Mouse (Mus musculus) embryonic facial prominence, embryonic 15.5 days (tissue): ENCODE measurements around the gene Rbfox3. TPM values are rescaled to one million over a fixed set of nuclear protein-coding genes. Genes with fewer than 3 reads are reported as not detected.

Source experiments
- ATAC-seq: fragments of 200-750 bp; cut with Nextera tagmentation; 2 replicates; pipeline ENCODE4 v1.8.0; 2017; ENCODE audit warnings: low read depth, moderate TSS enrichment; ENCODE audit not compliant: insufficient number of reproducible peaks, low FRiP score, low TSS enrichment
- H3K27ac ChIP-seq: fragments of 300-500 bp; sonication (generic); replicated peaks from 2 replicates; pipeline ENCODE4 v1.5.1; 2015; ENCODE audit warnings: mild to moderate bottlenecking, inconsistent platforms
- H3K27me3 ChIP-seq: fragments of 300-500 bp; sonication (generic); 2 replicates; pipeline ENCODE4 v1.6.1; 2015; ENCODE audit warnings: inconsistent platforms
- H3K36me3 ChIP-seq: fragments of 300-500 bp; sonication (generic); 2 replicates; pipeline ENCODE4 v1.6.1; 2015; ENCODE audit warnings: mild to moderate bottlenecking, inconsistent platforms
- H3K4me1 ChIP-seq: fragments of 300-500 bp; sonication (generic); 2 replicates; pipeline ENCODE4 v1.6.1; 2015; ENCODE audit warnings: inconsistent platforms
- H3K4me2 ChIP-seq: fragments of 300-500 bp; sonication (generic); replicated peaks from 2 replicates; pipeline ENCODE4 v1.6.1; 2015; ENCODE audit warnings: mild to moderate bottlenecking, inconsistent platforms
- H3K4me3 ChIP-seq: fragments of 300-500 bp; sonication (generic); replicated peaks from 2 replicates; pipeline ENCODE4 v1.5.1; 2015; ENCODE audit warnings: mild to moderate bottlenecking, inconsistent platforms
- H3K9ac ChIP-seq: fragments of 300-500 bp; sonication (generic); 2 replicates; pipeline ENCODE4 v1.6.1; 2015; ENCODE audit warnings: inconsistent platforms
- H3K9me3 ChIP-seq: fragments of 300-500 bp; sonication (generic); replicated peaks from 2 replicates; pipeline ENCODE4 v1.6.1; 2016; ENCODE audit warnings: inconsistent platforms
- WGBS: fragments of 180-500 bp; shearing (Covaris S2); methylation state at CpG from one replicate; pipeline ENCODE4 v1.1.7; 2015; 5-methylcytosine and 5-hydroxymethylcytosine counted together
- polyA plus RNA-seq: library from polyadenylated mRNA; unstranded; fragments of >200 nt; fragmentation: Nextera tagmentation; extraction: Ambion mirVana; gene quantifications from 2 replicates; pipeline ENCODE4 v1.2.1, GENCODE M21; 2015

Gene Rbfox3
- polyA plus RNA-seq, 1 experiment from 2014 or later: 0.55 TPM

- no peak for ATAC-seq
- Histone ChIP-seq H3K9me3 (no peaks in the 10 kb centered on the region), H3K36me3 (no peaks in the 10 kb centered on the region), H3K27ac (no peak overlapping the region), H3K9ac (no peak overlapping the region), H3K4me1 (no peaks in the 10 kb centered on the region), H3K27me3 (peaks cover 19% of the 10 kb centered on the region; the same call in 1 of the 2 replicates), H3K4me2 (no peak overlapping the region), H3K4me3 (no peak overlapping the region)
- 38% methylated on average over 4 of the region's 4 CpGs for WGBS
These were observed 330.4 kb downstream of the Rbfox3 start for GRCm38 (mm10) chr11:118581019-118581418.

GRCm38 (mm10) chr11:118579622-118580021, 331.8 kb downstream of the Rbfox3 start:
- 76% methylated on average over 8 of the region's 8 CpGs for WGBS
- Histone ChIP-seq H3K9me3 (no peaks in the 10 kb centered on the region), H3K4me3 (no peak overlapping the region), H3K36me3 (no peaks in the 10 kb centered on the region), H3K4me1 (no peaks in the 10 kb centered on the region), H3K9ac (no peak overlapping the region), H3K4me2 (no peak overlapping the region), H3K27ac (no peak overlapping the region), H3K27me3 (peaks cover 30% of the 10 kb centered on the region)
- no peak for ATAC-seq

GRCm38 (mm10) chr11:118577271-118577670, 334.1 kb downstream of the Rbfox3 start:
- Histone ChIP-seq H3K27me3 (peaks cover 52% of the 10 kb centered on the region), H3K36me3 (no peaks in the 10 kb centered on the region), H3K9me3 (no peaks in the 10 kb centered on the region), H3K4me3 (no peak overlapping the region), H3K27ac (no peak overlapping the region), H3K4me1 (no peaks in the 10 kb centered on the region), H3K9ac (no peak overlapping the region), H3K4me2 (no peak overlapping the region)
- WGBS: 63% methylated on average over 15 of the region's 15 CpGs
- no peak for ATAC-seq

GRCm38 (mm10) chr11:118576611-118577010, 334.8 kb downstream of the Rbfox3 start:
- ATAC-seq: no peak
- WGBS: 52% methylated on average over 8 of the region's 8 CpGs
- no peak overlapping the region for H3K9ac ChIP-seq
- H3K27me3 ChIP-seq: peaks cover 56% of the 10 kb centered on the region
- H3K4me3 ChIP-seq: no peak overlapping the region
- H3K4me2 ChIP-seq: no peak overlapping the region
- H3K27ac ChIP-seq: no peak overlapping the region
- no peaks in the 10 kb centered on the region for H3K9me3 ChIP-seq
- no peaks in the 10 kb centered on the region for H3K4me1 ChIP-seq
- no peaks in the 10 kb centered on the region for H3K36me3 ChIP-seq

- WGBS: 77% methylated on average over 5 of the region's 5 CpGs
- no peak overlapping the region for H3K27ac ChIP-seq
- H3K4me1 ChIP-seq: peaks cover 6% of the 10 kb centered on the region
- no peak for ATAC-seq
- no peaks in the 10 kb centered on the region for H3K36me3 ChIP-seq
- H3K27me3 ChIP-seq: peaks cover 78% of the 10 kb centered on the region
- H3K4me2 ChIP-seq: no peak overlapping the region
- no peak overlapping the region for H3K4me3 ChIP-seq
- H3K9ac ChIP-seq: no peak overlapping the region; the same call in 1 of the 2 replicates
- no peaks in the 10 kb centered on the region for H3K9me3 ChIP-seq
These were observed 337.0 kb downstream of the Rbfox3 start for GRCm38 (mm10) chr11:118574418-118574817.

- Histone ChIP-seq H3K4me3 (no peak overlapping the region), H3K9ac (no peak overlapping the region), H3K4me2 (no peak overlapping the region), H3K36me3 (no peaks in the 10 kb centered on the region), H3K4me1 (peaks cover 13% of the 10 kb centered on the region), H3K27me3 (peaks cover 86% of the 10 kb centered on the region), H3K9me3 (no peaks in the 10 kb centered on the region), H3K27ac (no peak overlapping the region)
- ATAC-seq: no peak
- WGBS: 0% methylated on average over 3 of the region's 3 CpGs
These were observed 337.8 kb downstream of the Rbfox3 start for GRCm38 (mm10) chr11:118573569-118573968.

- 64% methylated on average over 7 of the region's 7 CpGs for WGBS
- Histone ChIP-seq H3K9ac (no peak overlapping the region), H3K4me3 (no peak overlapping the region), H3K9me3 (no peaks in the 10 kb centered on the region), H3K4me1 (peaks cover 13% of the 10 kb centered on the region), H3K27ac (no peak overlapping the region), H3K36me3 (no peaks in the 10 kb centered on the region), H3K27me3 (peaks cover 88% of the 10 kb centered on the region), H3K4me2 (no peak overlapping the region)
- ATAC-seq: no peak
These were observed 338.4 kb downstream of the Rbfox3 start for GRCm38 (mm10) chr11:118573000-118573399.

- no peak overlapping the region for H3K9ac ChIP-seq
These were observed 341.2 kb downstream of the Rbfox3 start for GRCm38 (mm10) chr11:118570164-118570563.

GRCm38 (mm10) chr11:118569571-118570062, 341.8 kb downstream of the Rbfox3 start:
- H3K4me2 ChIP-seq: peak overlapping the region; percentile 40
- ATAC-seq: no peak
- H3K4me3 ChIP-seq: peak overlapping the region; percentile 25
- no peak overlapping the region for H3K27ac ChIP-seq
- peaks cover 87% of the 10 kb centered on the region for H3K27me3 ChIP-seq
- peaks cover 13% of the 10 kb centered on the region for H3K4me1 ChIP-seq
- H3K9ac ChIP-seq: no peak overlapping the region
- H3K9me3 ChIP-seq: no peaks in the 10 kb centered on the region
- no peaks in the 10 kb centered on the region for H3K36me3 ChIP-seq
- under 1% methylated on average over 44 of the region's 51 CpGs for WGBS

More at GRCm38 (mm10) chr11:118570164-118570563, 341.2 kb downstream of the Rbfox3 start:
- Histone ChIP-seq H3K36me3 (no peaks in the 10 kb centered on the region), H3K4me3 (peak overlapping the region; percentile 25), H3K4me2 (peak overlapping the region; percentile 40), H3K27ac (no peak overlapping the region), H3K4me1 (peaks cover 13% of the 10 kb centered on the region), H3K9me3 (no peaks in the 10 kb centered on the region), H3K27me3 (peaks cover 87% of the 10 kb centered on the region)
- 1% methylated on average over 27 of the region's 27 CpGs for WGBS
- ATAC-seq: no peak

- Histone ChIP-seq H3K4me2 (no peak overlapping the region), H3K27ac (no peak overlapping the region), H3K27me3 (peaks cover 52% of the 10 kb centered on the region), H3K4me3 (no peak overlapping the region), H3K9ac (no peak overlapping the region), H3K36me3 (no peaks in the 10 kb centered on the region), H3K9me3 (no peaks in the 10 kb centered on the region), H3K4me1 (peaks cover 1% of the 10 kb centered on the region; the same call in 1 of the 2 replicates)
- ATAC-seq: no peak
- whole genome bisulfite sequencing: 84% methylated on average over 5 of the region's 5 CpGs
These were observed 347.5 kb downstream of the Rbfox3 start for GRCm38 (mm10) chr11:118563877-118564276.

- H3K36me3 ChIP-seq: no peaks in the 10 kb centered on the region
- H3K4me2 ChIP-seq: no peak overlapping the region
- ATAC-seq: no peak
- H3K4me3 ChIP-seq: no peak overlapping the region
- WGBS: 76% methylated on average over 4 of the region's 4 CpGs
- no peaks in the 10 kb centered on the region for H3K4me1 ChIP-seq
- no peaks in the 10 kb centered on the region for H3K9me3 ChIP-seq
- peaks cover 42% of the 10 kb centered on the region for H3K27me3 ChIP-seq
- no peak overlapping the region for H3K9ac ChIP-seq
- no peak overlapping the region for H3K27ac ChIP-seq
These were observed 348.6 kb downstream of the Rbfox3 start for GRCm38 (mm10) chr11:118562847-118563246.

GRCm38 (mm10) chr11:118558193-118558592, 353.2 kb downstream of the Rbfox3 start:
- WGBS: 64% methylated on average over 8 of the region's 8 CpGs
- no peak for ATAC-seq
- Histone ChIP-seq H3K9ac (no peak overlapping the region), H3K4me3 (no peak overlapping the region), H3K9me3 (no peaks in the 10 kb centered on the region), H3K36me3 (no peaks in the 10 kb centered on the region), H3K4me1 (peaks cover 8% of the 10 kb centered on the region; the same call in 1 of the 2 replicates), H3K27ac (no peak overlapping the region), H3K27me3 (peaks cover 17% of the 10 kb centered on the region), H3K4me2 (no peak overlapping the region)
